In genomic region chr10:81192968-81193501, GRCm38 (mm10) we compare ENCODE assay signal across 9 mouse cellular contexts. TPM values are rescaled to one million over a fixed set of nuclear protein-coding genes. Genes with fewer than 3 reads are reported as not detected.
A peak's percentile ranks its signal among the peaks of the same experiment; 100 is the strongest.
DNase-seq lines count a peak whose midpoint lies in the region; ATAC-seq and TF ChIP-seq lines count a peak whose summit lies in the region.
"Had no signal": no experiment of that assay in that cellular context is flagged by ENCODE, and none has a peak within 500 bp of the region (broad histone marks: within the 10 kb centered on the region; RNA-seq: fewer than 3 reads in every experiment).

No protein-coding gene starts in this region.

- DNase-seq in layer of hippocampus, adult 2 months (ENCODE audit: low spot score in 2 of 2) = no peak
- no peak for DNase-seq in layer of hippocampus, adult 11-12 months (ENCODE audit: low spot score)
- DNase-seq in cerebellum, adult 2 months = peak; percentile 60 to 72
- DNase-seq in kidney, postnatal 0 days (ENCODE audit: low spot score) = peak; percentile 34
- DNase-seq in spleen, adult 18-20 months = no peak
- DNase-seq in thymus, postnatal 14 days = no peak

- no peak for TF ChIP-seq POLR2A in cerebellum, adult 2 months (IDR thresholded peaks at IDR 0.05; ENCODE audit: borderline replicate concordance, insufficient read depth, low read length)
- peak; percentile 11 for TF ChIP-seq POLR2A in myocyte (IDR thresholded peaks at IDR 0.05; ENCODE audit: insufficient read length, low read depth)

- H3K27ac ChIP-seq in layer of hippocampus, adult 2 months = peak overlapping the region; percentile 98
- peak overlapping the region; percentile 71 for H3K27ac ChIP-seq in cerebellum, adult 2 months (ENCODE audit: insufficient read depth, low read length)
- peak overlapping the region; percentile 99 for H3K27ac ChIP-seq in heart, embryonic 11.5 days (ENCODE audit: low read depth, low read length)
- H3K27ac ChIP-seq in kidney, postnatal 0 days = peak overlapping the region; percentile 87

- 1% methylated on average over 19 of the region's 19 CpGs for WGBS in cerebellum, adult 2 months
- WGBS in heart, embryonic 11.5 days (ENCODE audit: insufficient replicate concordance) = 5% methylated on average over 19 of the region's 19 CpGs
- 2% methylated on average over 19 of the region's 19 CpGs for WGBS in kidney, postnatal 0 days

- TF ChIP-seq CTCF in layer of hippocampus, adult 2 months (conservative IDR thresholded peaks at IDR 0.05) = no peak
- no peak for TF ChIP-seq CTCF in cerebellum, adult 2 months (IDR thresholded peaks at IDR 0.05; ENCODE audit: borderline replicate concordance, insufficient read depth, low read depth, low read length)
- TF ChIP-seq CTCF in kidney, postnatal 0 days (IDR thresholded peaks at IDR 0.05; ENCODE audit: low read depth) = no peak; the same call in 1 of the 2 replicates

- peaks cover 12% of the 10 kb centered on the region; the same call in 1 of the 2 replicates for H3K36me3 ChIP-seq in heart, embryonic 11.5 days (ENCODE audit: control insufficient read depth, insufficient read depth, low read length)
- H3K36me3 ChIP-seq in kidney, postnatal 0 days (ENCODE audit: insufficient read depth, low read length) = 0 out of 2 replicates have a peak, but pooled peaks cover 4% of the 10 kb centered on the region
- peaks cover 5% of the 10 kb centered on the region for H3K36me3 ChIP-seq in myocyte (ENCODE audit: control insufficient read depth, insufficient read depth)

- H3K9me3 ChIP-seq in heart, embryonic 11.5 days (replicated peaks; ENCODE audit: control insufficient read depth, low read length) = no peaks in the 10 kb centered on the region
- H3K9me3 ChIP-seq in kidney, postnatal 0 days (replicated peaks; ENCODE audit: low read length) = no peaks in the 10 kb centered on the region

- H3K79me2 ChIP-seq in myocyte (ENCODE audit: control insufficient read depth, insufficient read depth) = no peaks in the 10 kb centered on the region

- H3K4me1 ChIP-seq in cerebellum, adult 2 months (ENCODE audit: control insufficient read depth, insufficient read depth, low read length) = peaks cover 5% of the 10 kb centered on the region
- H3K4me1 ChIP-seq in heart, embryonic 11.5 days (ENCODE audit: control insufficient read depth, insufficient read depth, low read length) = peaks cover 33% of the 10 kb centered on the region
- peaks cover 8% of the 10 kb centered on the region; the same call in 1 of the 2 replicates for H3K4me1 ChIP-seq in kidney, postnatal 0 days (replicated peaks; ENCODE audit: insufficient read depth, low read length)

- H3ac ChIP-seq in myocyte (ENCODE audit: control insufficient read depth, insufficient read length) = peak overlapping the region; percentile 65

- H3K4me2 ChIP-seq in heart, embryonic 11.5 days = peak overlapping the region; percentile 92
- H3K4me2 ChIP-seq in kidney, postnatal 0 days (ENCODE audit: low read length) = peak overlapping the region; percentile 88
- peak overlapping the region; percentile 86 for H3K4me2 ChIP-seq in myocyte (ENCODE audit: low read depth)

- H3K27me3 ChIP-seq in cerebellum, adult 2 months (ENCODE audit: control insufficient read depth, insufficient read depth, low read length) = no peaks in the 10 kb centered on the region
- 0 out of 2 replicates have a peak, but pooled peaks cover 3% of the 10 kb centered on the region for H3K27me3 ChIP-seq in heart, embryonic 11.5 days (ENCODE audit: control insufficient read depth, insufficient read depth, low read length)
- H3K27me3 ChIP-seq in kidney, postnatal 0 days (ENCODE audit: insufficient read depth, low read length) = 0 out of 2 replicates have a peak, but pooled peaks cover 21% of the 10 kb centered on the region
- no peaks in the 10 kb centered on the region for H3K27me3 ChIP-seq in myocyte (ENCODE audit: control insufficient read depth, insufficient read depth, insufficient read length)

- ATAC-seq in heart, embryonic 11.5 days (replicated peaks; ENCODE audit: insufficient number of reproducible peaks, low FRiP score, low TSS enrichment) = peak; percentile 4; the same call in 1 of the 2 replicates
- ATAC-seq in kidney, postnatal 0 days (replicated peaks; ENCODE audit: low FRiP score, low read depth) = 0 out of 2 replicates have a peak, but pooled peaks have one; percentile 16

- peak overlapping the region; percentile 63 for H3K4me3 ChIP-seq in layer of hippocampus, adult 2 months
- H3K4me3 ChIP-seq in cerebellum, adult 2 months (replicated peaks; ENCODE audit: insufficient read depth, low read depth, low read length) = peak overlapping the region; percentile 58
- peak overlapping the region; percentile 64 for H3K4me3 ChIP-seq in heart, embryonic 11.5 days (ENCODE audit: low read depth, low read length)
- H3K4me3 ChIP-seq in kidney, postnatal 0 days (replicated peaks; ENCODE audit: low read depth, low read length) = peak overlapping the region; percentile 55
- H3K4me3 ChIP-seq in myocyte = peak overlapping the region; percentile 15

- peak overlapping the region; percentile 90 for H3K9ac ChIP-seq in heart, embryonic 11.5 days (ENCODE audit: low read depth, low read length)
- peak overlapping the region; percentile 71 for H3K9ac ChIP-seq in kidney, postnatal 0 days (ENCODE audit: low read depth, low read length)

TF ChIP-seq in myocyte, 11 proteins besides CTCF, POLR2A, EP300 and RAD21:
- TF ChIP-seq MYOD1 (IDR thresholded peaks at IDR 0.05; ENCODE audit: control insufficient read depth in 1 of 3, insufficient read length in 2 of 3, low read depth in 2 of 3) = peak; percentile 45 to 98 (median 93)
- TF ChIP-seq MAX (IDR thresholded peaks at IDR 0.05; ENCODE audit: low read depth) = no peak
- peak in 2 of 3 experiments; percentile 10 to 77 for TF ChIP-seq MYOG (IDR thresholded peaks at IDR 0.05; ENCODE audit: control insufficient read depth in 1 of 3, insufficient read depth in 1 of 3, insufficient read length in 2 of 3, low read depth in 2 of 3)
- peak; percentile 49 for TF ChIP-seq TCF3 (IDR thresholded peaks at IDR 0.05; ENCODE audit: insufficient read length, low read depth)

RNA-seq across cellular contexts. Expression of gene Nmrk2, which starts 8.8 kb away (rescaled TPM):
- total RNA-seq in layer of hippocampus, adult 2 months (2021) = under 1 TPM; 0.32 to 0.33 TPM
- polyA plus RNA-seq in cerebellum, adult 2 months (2012; rRNA removed) = 0.16 and 0.33 TPM in 2 replicates
- polyA plus RNA-seq in heart, embryonic 11.5 days (2014; fragmentation: Nextera tagmentation; extraction: Ambion mirVana) = 2.2 and 3.6 TPM in 2 replicates
- polyA plus RNA-seq in kidney, postnatal 0 days (2015; fragmentation: Nextera tagmentation; extraction: Ambion mirVana) = not detected in 2 replicates
- polyA plus RNA-seq in myocyte (2012; fragmentation: generic; extraction: Trizol) = 52.3 TPM
- polyA plus RNA-seq: large intestine, adult 2 months had no signal

RNA-seq across cellular contexts. Expression of gene 4930442H23Rik, which starts 9.4 kb away (rescaled TPM):
- total RNA-seq in layer of hippocampus, adult 2 months (2021) = not detected
- not detected in 2 replicates for polyA plus RNA-seq in cerebellum, adult 2 months (2012; rRNA removed)
- polyA plus RNA-seq in heart, embryonic 11.5 days (2014; fragmentation: Nextera tagmentation; extraction: Ambion mirVana) = 0.21 TPM in 1 of 2 replicates, not detected in the other
- not detected in 2 replicates for polyA plus RNA-seq in kidney, postnatal 0 days (2015; fragmentation: Nextera tagmentation; extraction: Ambion mirVana)
- 0.12 TPM for polyA plus RNA-seq in myocyte (2012; fragmentation: generic; extraction: Trizol)
- polyA plus RNA-seq: large intestine, adult 2 months had no signal

RNA-seq across cellular contexts. Expression of gene Dapk3, which starts 10.2 kb away (rescaled TPM):
- total RNA-seq in layer of hippocampus, adult 2 months (2021) = 10 to 100 TPM; 73.6 to 78.4 TPM
- polyA plus RNA-seq in cerebellum, adult 2 months (2012; rRNA removed) = 70.7 and 73.0 TPM in 2 replicates
- polyA plus RNA-seq in heart, embryonic 11.5 days (2014; fragmentation: Nextera tagmentation; extraction: Ambion mirVana) = 44.1 and 47.4 TPM in 2 replicates
- 42.8 and 43.3 TPM in 2 replicates for polyA plus RNA-seq in kidney, postnatal 0 days (2015; fragmentation: Nextera tagmentation; extraction: Ambion mirVana)
- 120 TPM for polyA plus RNA-seq in myocyte (2012; fragmentation: generic; extraction: Trizol)

RNA-seq across cellular contexts. Expression of gene Eef2, which starts 16.6 kb away (rescaled TPM):
- total RNA-seq in layer of hippocampus, adult 2 months (2021) = 100 to 1,000 TPM; 907 to 909 TPM
- 1,163 and 1,164 TPM in 2 replicates for polyA plus RNA-seq in cerebellum, adult 2 months (2012; rRNA removed)
- polyA plus RNA-seq in heart, embryonic 11.5 days (2014; fragmentation: Nextera tagmentation; extraction: Ambion mirVana) = 313 and 338 TPM in 2 replicates
- polyA plus RNA-seq in kidney, postnatal 0 days (2015; fragmentation: Nextera tagmentation; extraction: Ambion mirVana) = 560 and 590 TPM in 2 replicates
- polyA plus RNA-seq in myocyte (2012; fragmentation: generic; extraction: Trizol) = 3,891 TPM

RNA-seq across cellular contexts. Expression of gene Pias4, which starts 25.3 kb away (rescaled TPM):
- total RNA-seq in layer of hippocampus, adult 2 months (2021) = 10 to 100 TPM; 29.4 to 29.5 TPM
- polyA plus RNA-seq in cerebellum, adult 2 months (2012; rRNA removed) = 34.8 and 36.0 TPM in 2 replicates
- 39.4 and 39.7 TPM in 2 replicates for polyA plus RNA-seq in heart, embryonic 11.5 days (2014; fragmentation: Nextera tagmentation; extraction: Ambion mirVana)
- 28.4 and 32.0 TPM in 2 replicates for polyA plus RNA-seq in kidney, postnatal 0 days (2015; fragmentation: Nextera tagmentation; extraction: Ambion mirVana)
- polyA plus RNA-seq in myocyte (2012; fragmentation: generic; extraction: Trizol) = 43.2 TPM

Comparison
In these comparisons a context has a peak if more than half of its experiments do, and no peak if none do; other contexts are left out.
1. DNase-seq: peak in cerebellum, adult 2 months (2 of 2) and kidney, postnatal 0 days (single experiment); none in layer of hippocampus, adult 2 months (0 of 2), layer of hippocampus, adult 11-12 months (single experiment), spleen, adult 18-20 months (0 of 2) and thymus, postnatal 14 days (single experiment).
2. RNA of gene Nmrk2, which starts 8.8 kb away (polyA plus RNA-seq): 52.3 TPM in myocyte (single experiment); 2.2 to 3.6 TPM in heart, embryonic 11.5 days, 0.16 to 0.33 TPM in cerebellum, adult 2 months and not detected in kidney, postnatal 0 days; every median in the first group is over 10 times any median in the second.
3. Peak in every context shown above with its lines, with median percentiles within 50 percentile points of each other: H3K27ac ChIP-seq, H3K4me3 ChIP-seq and H3K4me2 ChIP-seq.